Mouse (Mus musculus) stomach, embryonic 14.5 days (tissue): Measurements from ENCODE around the gene Olfr765. TPM values are rescaled to one million over a fixed set of nuclear protein-coding genes. Genes with fewer than 3 reads are reported as not detected.
"Not testable (repeated sequence)": the region's sequence is repeated elsewhere in the genome, so short reads cannot be mapped to it uniquely, and the experiment has no call there.

Experiments
- ATAC-seq: fragments of 200-750 bp; cut with Nextera tagmentation; 2 replicates; pipeline ENCODE4 v1.8.0; 2017; ENCODE audit warnings: low read depth, moderate TSS enrichment; ENCODE audit not compliant: insufficient number of reproducible peaks, insufficient read depth, low FRiP score
- H3K27ac ChIP-seq: fragments of 300-500 bp; sonication (generic); 2 replicates; pipeline ENCODE4 v1.5.1; 2014; ENCODE audit warnings: mild to moderate bottlenecking, low read length, moderate library complexity, mixed read lengths
- H3K27me3 ChIP-seq: fragments of 300-500 bp; sonication (generic); 2 replicates; pipeline ENCODE4 v1.6.1; 2014; ENCODE audit warnings: low read length, control low read depth, mixed read lengths; ENCODE audit not compliant: control insufficient read depth, insufficient read depth
- H3K36me3 ChIP-seq: fragments of 300-500 bp; sonication (generic); 2 replicates; pipeline ENCODE4 v1.6.1; 2014; ENCODE audit warnings: mild to moderate bottlenecking, control low read depth, low read length, moderate library complexity, mixed read lengths; ENCODE audit not compliant: control insufficient read depth, insufficient read depth
- H3K4me1 ChIP-seq: fragments of 300-500 bp; sonication (generic); 2 replicates; pipeline ENCODE4 v1.6.1; 2014; ENCODE audit warnings: low read length, control low read depth, mixed read lengths; ENCODE audit not compliant: control insufficient read depth, insufficient read depth
- H3K4me2 ChIP-seq: fragments of 300-500 bp; sonication (generic); replicated peaks from 2 replicates; pipeline ENCODE4 v1.6.1; 2014; ENCODE audit warnings: low read depth, low read length, control low read depth
- H3K4me3 ChIP-seq: fragments of 300-500 bp; sonication (generic); 2 replicates; pipeline ENCODE4 v1.5.1; 2014; ENCODE audit warnings: low read depth, low read length, control low read depth
- H3K9ac ChIP-seq: fragments of 300-500 bp; sonication (generic); replicated peaks from 2 replicates; pipeline ENCODE4 v1.6.1; 2014; ENCODE audit warnings: low read depth, mild to moderate bottlenecking, control low read depth, low read length, moderate library complexity, mixed read lengths
- H3K9me3 ChIP-seq: fragments of 300-500 bp; sonication (generic); 2 replicates; pipeline ENCODE4 v1.6.1; 2016; ENCODE audit warnings: low read depth, low read length, control low read depth; ENCODE audit not compliant: control insufficient read depth
- WGBS: fragments of 180-500 bp; shearing (Covaris S2); extraction: QIAGEN DNeasy Blood & Tissue Kit; methylation state at CpG from one replicate; pipeline ENCODE4 v1.1.7; 2014; 5-methylcytosine and 5-hydroxymethylcytosine counted together
- polyA plus RNA-seq: library from polyadenylated mRNA; unstranded; fragments of >200 nt; fragmentation: Nextera tagmentation; extraction: Ambion mirVana; gene quantifications from 2 replicates; pipeline ENCODE4 v1.2.1, GENCODE M21; 2014

The Olfr765 gene
- polyA plus RNA-seq, 1 experiment from 2014 or later = not detected

- not testable (repeated sequence) for ATAC-seq, H3K4me1 ChIP-seq, H3K9me3 ChIP-seq, H3K4me2 ChIP-seq, H3K27ac ChIP-seq, H3K4me3 ChIP-seq, H3K9ac ChIP-seq, H3K27me3 ChIP-seq, H3K36me3 ChIP-seq
- WGBS = 50% methylated on average over 2 of the region's 5 CpGs
Measured at GRCm38 (mm10) chr10:129011511-129011910, 38.3 kb downstream of the Olfr765 start.

GRCm38 (mm10) chr10:129010288-129010841, 39.4 kb downstream of the Olfr765 start, which contains the start of gene Olfr763:
TSS of gene Olfr763 (plus strand) at chr10:129010791.
- H3K27ac ChIP-seq = no peak within 1 kb of the TSS
- no peak within 1 kb of the TSS for H3K4me2 ChIP-seq
- no peaks in the 10 kb centered on the region for H3K36me3 ChIP-seq
- 57% methylated on average over 2 of the region's 2 CpGs for WGBS
- H3K9me3 ChIP-seq = no peaks in the 10 kb centered on the region
- H3K27me3 ChIP-seq = no peaks in the 10 kb centered on the region
- ATAC-seq = no peak
- H3K4me1 ChIP-seq = no peaks in the 10 kb centered on the region
- no peak within 1 kb of the TSS for H3K9ac ChIP-seq
- H3K4me3 ChIP-seq = no peak within 1 kb of the TSS

- no peaks in the 10 kb centered on the region for H3K9me3 ChIP-seq
- no peaks in the 10 kb centered on the region for H3K36me3 ChIP-seq
- H3K4me3 ChIP-seq = no peak overlapping the region
- H3K4me2 ChIP-seq = no peak overlapping the region
- no peaks in the 10 kb centered on the region for H3K27me3 ChIP-seq
- H3K9ac ChIP-seq = no peak overlapping the region
- no peaks in the 10 kb centered on the region for H3K4me1 ChIP-seq
- no peak for ATAC-seq
- 73% methylated on average over 14 of the region's 14 CpGs for WGBS
- H3K27ac ChIP-seq = no peak overlapping the region
Measured at GRCm38 (mm10) chr10:129004032-129004920, 45.5 kb downstream of the Olfr765 start.

- Histone ChIP-seq H3K4me2 (no peak overlapping the region), H3K27me3 (no peaks in the 10 kb centered on the region), H3K27ac (no peak overlapping the region), H3K4me1 (no peaks in the 10 kb centered on the region), H3K4me3 (no peak overlapping the region), H3K36me3 (no peaks in the 10 kb centered on the region), H3K9ac (no peak overlapping the region), H3K9me3 (no peaks in the 10 kb centered on the region)
- no peak for ATAC-seq
- WGBS = 74% methylated on average over 4 of the region's 4 CpGs
Measured at GRCm38 (mm10) chr10:128996523-128997040, 53.2 kb downstream of the Olfr765 start.

GRCm38 (mm10) chr10:128995796-128996195, 54.0 kb downstream of the Olfr765 start:
- ATAC-seq = no peak; the same call in 1 of the 2 replicates
- Histone ChIP-seq H3K9ac (no peak overlapping the region), H3K36me3 (no peaks in the 10 kb centered on the region), H3K4me3 (no peak overlapping the region), H3K9me3 (no peaks in the 10 kb centered on the region), H3K27me3 (no peaks in the 10 kb centered on the region), H3K4me2 (no peak overlapping the region), H3K4me1 (no peaks in the 10 kb centered on the region), H3K27ac (no peak overlapping the region)
- 96% methylated on average over 1 of the region's 1 CpGs for WGBS

Other genes starting within 250 kb of the Olfr765 start
- 40.0 and 40.2 TPM in 2 replicates for gene Dnajc14, start 245.9 kb downstream of the Olfr765 start, polyA plus RNA-seq
- gene Tmem198b, start 245.6 kb downstream of the Olfr765 start, polyA plus RNA-seq = 17.2 and 19.3 TPM in 2 replicates
- gene Sarnp, start 232.7 kb downstream of the Olfr765 start, polyA plus RNA-seq = 204 and 209 TPM in 2 replicates
- 69.6 and 76.6 TPM in 2 replicates for gene Ormdl2, start 228.4 kb downstream of the Olfr765 start, polyA plus RNA-seq
- gene Gdf11, start 158.3 kb downstream of the Olfr765 start, polyA plus RNA-seq = 4.2 and 4.6 TPM in 2 replicates
- 663 and 664 TPM in 2 replicates for gene Cd63, start 149.0 kb downstream of the Olfr765 start, polyA plus RNA-seq
- gene Rdh5, start 127.1 kb downstream of the Olfr765 start, polyA plus RNA-seq = 14.9 and 17.1 TPM in 2 replicates
- gene Bloc1s1, start 126.0 kb downstream of the Olfr765 start, polyA plus RNA-seq = 222 and 236 TPM in 2 replicates
- 2.6 and 4.4 TPM in 2 replicates for gene Itga7, start 116.2 kb downstream of the Olfr765 start, polyA plus RNA-seq
- 0.35 TPM in 1 of 2 replicates, not detected in the other for gene Mettl7b, start 89.0 kb downstream of the Olfr765 start, polyA plus RNA-seq
- gene Olfr9, start 60.6 kb downstream of the Olfr765 start, polyA plus RNA-seq = not detected in 2 replicates
- gene Olfr763, start 39.2 kb downstream of the Olfr765 start, polyA plus RNA-seq = not detected in 2 replicates
- not detected in 2 replicates for gene Olfr764-ps1, start 10.1 kb downstream of the Olfr765 start, polyA plus RNA-seq
- not detected in 2 replicates for gene Olfr766-ps1, start 19.0 kb upstream of the Olfr765 start, polyA plus RNA-seq
- not detected in 2 replicates for gene Olfr767, start 32.9 kb upstream of the Olfr765 start, polyA plus RNA-seq
- not detected in 2 replicates for gene Olfr768, start 49.4 kb upstream of the Olfr765 start, polyA plus RNA-seq
- gene Olfr769, start 67.9 kb upstream of the Olfr765 start, polyA plus RNA-seq = not detected in 2 replicates
- not detected in 2 replicates for gene Olfr770, start 89.0 kb upstream of the Olfr765 start, polyA plus RNA-seq
- gene Olfr771, start 114.8 kb upstream of the Olfr765 start, polyA plus RNA-seq = not detected in 2 replicates
- gene Olfr772, start 127.9 kb upstream of the Olfr765 start, polyA plus RNA-seq = not detected in 2 replicates
- gene Olfr773, start 137.4 kb upstream of the Olfr765 start, polyA plus RNA-seq = not detected in 2 replicates
- not detected in 2 replicates for gene Olfr774, start 186.2 kb upstream of the Olfr765 start, polyA plus RNA-seq
- gene Olfr775, start 198.4 kb upstream of the Olfr765 start, polyA plus RNA-seq = not detected in 2 replicates
- gene Olfr776, start 209.1 kb upstream of the Olfr765 start, polyA plus RNA-seq = not detected in 2 replicates
- not detected in 2 replicates for gene Olfr777, start 221.5 kb upstream of the Olfr765 start, polyA plus RNA-seq